In genomic region chr7:127817776-127818175, GRCm38 (mm10) we compare ENCODE assay signal across 19 mouse cellular contexts. TPM values are rescaled to one million over a fixed set of nuclear protein-coding genes. Genes with fewer than 3 reads are reported as not detected.
"Had no signal": no experiment of that assay in that cellular context is flagged by ENCODE, and none has a peak within 500 bp of the region (broad histone marks: within the 10 kb centered on the region; RNA-seq: fewer than 3 reads in every experiment).

No protein-coding gene starts in this region.

- H3K27ac ChIP-seq: kidney, embryonic 15.5 days; liver, embryonic 14.5 days; lung, embryonic 15.5 days; midbrain, embryonic 10.5 days; midbrain, embryonic 13.5 days; neural tube, embryonic 13.5 days had no signal

- DNase-seq: kidney, adult 8-10 months; kidney, postnatal 10 days; kidney, postnatal 36 days; lung, adult 18-20 months; lung, postnatal 10 days; lung, postnatal 36 days; thymus, adult 18-20 months; thymus, postnatal 36 days had no signal

- ATAC-seq: midbrain, embryonic 13.5 days; midbrain, embryonic 16.5 days had no signal

- H3K4me3 ChIP-seq: kidney, embryonic 15.5 days; lung, embryonic 15.5 days; megakaryocyte, embryonic 14.5 days; midbrain, embryonic 10.5 days; midbrain, embryonic 13.5 days; myocyte; neural tube, embryonic 13.5 days had no signal

RNA-seq across cellular contexts. Expression of gene Stx1b, which starts 6.6 kb away (rescaled TPM):
- total RNA-seq: monocyte, adult 5-6 weeks; neutrophil, adult 5-6 weeks had no signal
